Mouse (Mus musculus): ENCODE results near the gene Ppp4r3a.
"Not testable (repeated sequence)": the region's sequence is repeated elsewhere in the genome, so short reads cannot be mapped to it uniquely, and the experiment has no call there.

Ppp4r3a gene

GRCm38 (mm10) chr12:101083076-101083838 is at the start of gene Ppp4r3a:
TSS of gene Ppp4r3a (minus strand) at chr12:101083702.
- DNase-seq (ENCODE audit: low read depth), result peak; percentile 92

GRCm38 (mm10) chr12:101123013-101123412 is 39.5 kb upstream of the Ppp4r3a start:
- peak; percentile 4 for DNase-seq (ENCODE audit: low read depth)

GRCm38 (mm10) chr12:101122066-101122465 is 38.6 kb upstream of the Ppp4r3a start:
- DNase-seq (ENCODE audit: low read depth), result not testable (repeated sequence)

- not testable (repeated sequence) for DNase-seq (ENCODE audit: low read depth)
These were observed 26.5 kb upstream of the Ppp4r3a start for GRCm38 (mm10) chr12:101109794-101110585.

GRCm38 (mm10) chr12:101107722-101108121 is 24.2 kb upstream of the Ppp4r3a start:
- no peak for DNase-seq (ENCODE audit: low read depth)

- no peak for DNase-seq (ENCODE audit: low read depth)
These were observed 22.1 kb upstream of the Ppp4r3a start for GRCm38 (mm10) chr12:101105571-101105970.

- DNase-seq (ENCODE audit: low read depth), result no peak
These were observed 19.1 kb upstream of the Ppp4r3a start for GRCm38 (mm10) chr12:101102648-101103047.

- DNase-seq (ENCODE audit: low read depth), result not testable (repeated sequence)
These were observed 10.2 kb upstream of the Ppp4r3a start for GRCm38 (mm10) chr12:101093678-101094077.

GRCm38 (mm10) chr12:101089955-101090354 is 6.5 kb upstream of the Ppp4r3a start:
- no peak for DNase-seq (ENCODE audit: low read depth)

GRCm38 (mm10) chr12:101087406-101087805 is 3.9 kb upstream of the Ppp4r3a start:
- DNase-seq (ENCODE audit: low read depth), result no peak

- DNase-seq (ENCODE audit: low read depth), result no peak
These were observed 1.6 kb upstream of the Ppp4r3a start for GRCm38 (mm10) chr12:101084881-101085666.

GRCm38 (mm10) chr12:101084237-101084636 is 735 bp upstream of the Ppp4r3a start:
- DNase-seq (ENCODE audit: low read depth), result no peak

GRCm38 (mm10) chr12:101083839-101084195 is 315 bp upstream of the Ppp4r3a start:
- no peak for DNase-seq (ENCODE audit: low read depth)

- DNase-seq (ENCODE audit: low read depth), result no peak
These were observed 1.0 kb downstream of the Ppp4r3a start for GRCm38 (mm10) chr12:101082296-101083075.

- DNase-seq (ENCODE audit: low read depth), result no peak
These were observed 5.5 kb downstream of the Ppp4r3a start for GRCm38 (mm10) chr12:101077955-101078354.

- no peak for DNase-seq (ENCODE audit: low read depth)
These were observed 8.1 kb downstream of the Ppp4r3a start for GRCm38 (mm10) chr12:101075433-101075832.

GRCm38 (mm10) chr12:101074821-101075429 is 8.6 kb downstream of the Ppp4r3a start:
- DNase-seq (ENCODE audit: low read depth), result no peak

GRCm38 (mm10) chr12:101069813-101070212 is 13.7 kb downstream of the Ppp4r3a start:
- no peak for DNase-seq (ENCODE audit: low read depth)

GRCm38 (mm10) chr12:101066329-101066728 is 17.2 kb downstream of the Ppp4r3a start:
- DNase-seq (ENCODE audit: low read depth), result no peak

GRCm38 (mm10) chr12:101039956-101040355 is 43.5 kb downstream of the Ppp4r3a start:
- no peak for DNase-seq (ENCODE audit: low read depth)
